ENCODE assay signal across 14 mouse cellular contexts in the genomic region with DNA sequence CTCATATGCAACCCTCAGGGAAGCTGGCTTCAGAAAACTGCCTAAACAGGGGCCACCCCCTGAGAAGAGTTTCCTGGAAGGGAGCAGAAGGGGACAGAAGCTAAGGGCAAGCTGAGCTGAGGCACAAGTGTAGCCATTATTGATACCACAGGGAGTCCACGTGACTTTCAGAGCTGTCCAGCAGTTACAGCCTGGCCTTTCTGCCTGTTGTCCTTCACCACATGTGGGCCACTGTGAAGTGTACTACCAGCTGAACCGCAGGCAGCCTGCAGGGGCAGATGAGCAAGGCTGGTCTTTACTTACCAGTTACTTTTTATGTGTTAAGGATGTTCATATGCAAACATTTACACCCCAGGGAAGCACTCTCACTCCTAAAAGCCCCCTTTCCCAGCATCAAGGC.
DNase-seq lines count a peak whose midpoint lies in the region; ATAC-seq and TF ChIP-seq lines count a peak whose summit lies in the region.
"Had no signal": no experiment of that assay in that cellular context is flagged by ENCODE, and none has a peak within 500 bp of the region (broad histone marks: within the 10 kb centered on the region; RNA-seq: fewer than 3 reads in every experiment).

No protein-coding gene starts in this region.

- no peaks in the 10 kb centered on the region for H3K9me3 ChIP-seq in hindbrain, embryonic 10.5 days
- H3K9me3 ChIP-seq in hindbrain, embryonic 13.5 days = no peaks in the 10 kb centered on the region
- H3K9me3 ChIP-seq: heart, embryonic 13.5 days; limb, embryonic 12.5 days; liver, embryonic 15.5 days had no signal

- H3K9ac ChIP-seq in hindbrain, embryonic 13.5 days = no peak overlapping the region
- H3K9ac ChIP-seq: heart, embryonic 13.5 days; limb, embryonic 12.5 days; liver, embryonic 15.5 days had no signal

- peak; percentile 20 for DNase-seq in hindbrain, embryonic 10.5 days (ENCODE audit: low spot score)
- peak; percentile 9 for DNase-seq in NIH3T3 (ENCODE audit: low read depth)
- peak; percentile 6 for DNase-seq in embryo, embryonic 9.5 days (ENCODE audit: extremely low spot score)
- no peak for DNase-seq in spleen, postnatal 10 days (ENCODE audit: low spot score in 2 of 2)
- DNase-seq in spleen, adult 18-20 months = no peak
- DNase-seq: cerebellum, adult 18-20 months; kidney, adult 9 months had no signal

- H3K4me3 ChIP-seq in hindbrain, embryonic 10.5 days = no peak overlapping the region
- no peak overlapping the region for H3K4me3 ChIP-seq in hindbrain, embryonic 13.5 days
- H3K4me3 ChIP-seq in myocyte = no peak overlapping the region
- H3K4me3 ChIP-seq: erythroblast, embryonic 14.5 days; heart, embryonic 13.5 days; limb, embryonic 12.5 days; liver, embryonic 15.5 days had no signal

- no peak for ATAC-seq in hindbrain, embryonic 13.5 days (ENCODE audit: low FRiP score)
- ATAC-seq: activated CD4-positive, CD25-positive, alpha-beta regulatory T cell, adult 4 months had no signal

- H3K27ac ChIP-seq in hindbrain, embryonic 10.5 days = no peak overlapping the region
- H3K27ac ChIP-seq in hindbrain, embryonic 13.5 days = no peak overlapping the region
- H3K27ac ChIP-seq: heart, embryonic 13.5 days; limb, embryonic 12.5 days; liver, embryonic 15.5 days had no signal

- H3K4me1 ChIP-seq in hindbrain, embryonic 10.5 days (replicated peaks) = peaks cover 5% of the 10 kb centered on the region
- H3K4me1 ChIP-seq in hindbrain, embryonic 13.5 days (replicated peaks) = no peaks in the 10 kb centered on the region
- H3K4me1 ChIP-seq: heart, embryonic 13.5 days; limb, embryonic 12.5 days; liver, embryonic 15.5 days had no signal

- no peak overlapping the region for H3K4me2 ChIP-seq in hindbrain, embryonic 13.5 days
- H3K4me2 ChIP-seq in myocyte (ENCODE audit: low read depth) = no peak overlapping the region
- H3K4me2 ChIP-seq: heart, embryonic 13.5 days; limb, embryonic 12.5 days; liver, embryonic 15.5 days had no signal

- H3ac ChIP-seq in myocyte (ENCODE audit: control insufficient read depth, insufficient read length) = no peak overlapping the region

- no peaks in the 10 kb centered on the region for H3K27me3 ChIP-seq in hindbrain, embryonic 10.5 days (ENCODE audit: insufficient read depth, poor library complexity, severe bottlenecking)
- no peaks in the 10 kb centered on the region for H3K27me3 ChIP-seq in hindbrain, embryonic 13.5 days
- H3K27me3 ChIP-seq in myocyte (ENCODE audit: control insufficient read depth, insufficient read depth, insufficient read length) = no peaks in the 10 kb centered on the region
- H3K27me3 ChIP-seq: heart, embryonic 13.5 days; limb, embryonic 12.5 days; liver, embryonic 15.5 days had no signal

- no peak for TF ChIP-seq POLR2A in myocyte (IDR thresholded peaks at IDR 0.05; ENCODE audit: insufficient read length, low read depth)

- no peaks in the 10 kb centered on the region for H3K36me3 ChIP-seq in hindbrain, embryonic 10.5 days
- H3K36me3 ChIP-seq in hindbrain, embryonic 13.5 days = no peaks in the 10 kb centered on the region
- no peaks in the 10 kb centered on the region for H3K36me3 ChIP-seq in myocyte (ENCODE audit: control insufficient read depth, insufficient read depth)
- H3K36me3 ChIP-seq: heart, embryonic 13.5 days; limb, embryonic 12.5 days; liver, embryonic 15.5 days had no signal

- 3% methylated on average over 2 of the region's 2 CpGs for WGBS in hindbrain, embryonic 10.5 days
- 2% methylated on average over 2 of the region's 2 CpGs for WGBS in hindbrain, embryonic 13.5 days

- no peaks in the 10 kb centered on the region for H3K79me2 ChIP-seq in myocyte (ENCODE audit: control insufficient read depth, insufficient read depth)

TF ChIP-seq in myocyte, 11 proteins besides CTCF, POLR2A, EP300 and RAD21:
- TF ChIP-seq USF1 (IDR thresholded peaks at IDR 0.05; ENCODE audit: low read depth) (peak; percentile 46), CEBPB (IDR thresholded peaks at IDR 0.05; ENCODE audit: insufficient read depth, poor library complexity, severe bottlenecking) (no peak), E2F4 (IDR thresholded peaks at IDR 0.05; ENCODE audit: insufficient read depth) (no peak), REST (IDR thresholded peaks at IDR 0.05; ENCODE audit: insufficient read depth, insufficient read length) (peak; percentile 21)

Comparison
In these comparisons a context has a peak if more than half of its experiments do, and no peak if none do; other contexts are left out.
1. DNase-seq: peak in hindbrain, embryonic 10.5 days (single experiment), NIH3T3 (single experiment) and embryo, embryonic 9.5 days (single experiment); none in spleen, postnatal 10 days (0 of 2) and spleen, adult 18-20 months (0 of 2).